Mouse (Mus musculus): ENCODE data around the gene Atg4a. TPM values are rescaled to one million over a fixed set of nuclear protein-coding genes. Genes with fewer than 3 reads are reported as not detected.

Gene Atg4a
- total RNA-seq, 1 experiment, result 6.5 TPM

GRCm38 (mm10) chrX:141158160-141158559 lies 201.5 kb downstream of the Atg4a start:
- DNase-seq (ENCODE audit: low read depth, low spot score), result peak; percentile 8

GRCm38 (mm10) chrX:141160371-141160770 lies 203.7 kb downstream of the Atg4a start:
- DNase-seq (ENCODE audit: low read depth, low spot score), result no peak
- Histone ChIP-seq H3K9me3 (ENCODE audit: control insufficient read depth, insufficient read depth, low read depth, low read length) (no peaks in the 10 kb centered on the region), H3K36me3 (ENCODE audit: control insufficient read depth, insufficient read depth, low read length, poor library complexity, severe bottlenecking) (no peaks in the 10 kb centered on the region), H3K4me1 (ENCODE audit: control insufficient read depth in 2 of 2, insufficient read depth in 2 of 2, low read length in 2 of 2, poor library complexity in 1 of 2) (no peaks in the 10 kb centered on the region), H3K4me3 (ENCODE audit: insufficient read depth in 1 of 2, low read depth in 1 of 2, low read length in 2 of 2, poor library complexity in 1 of 2, severe bottlenecking in 1 of 2) (no peak overlapping the region), H3K27ac (ENCODE audit: insufficient read depth, low read depth, low read length, poor library complexity, severe bottlenecking) (no peak overlapping the region), H3K9ac (ENCODE audit: insufficient read depth, low read depth, low read length, poor library complexity, severe bottlenecking) (no peak overlapping the region)
- no peak for TF ChIP-seq ZNF384 (IDR thresholded peaks at IDR 0.05; ENCODE audit: low read depth, low read length)
- TF ChIP-seq ZC3H11A (IDR thresholded peaks at IDR 0.05; ENCODE audit: borderline replicate concordance, low read depth, low read length), result no peak
- no peak for TF ChIP-seq HCFC1 (IDR thresholded peaks at IDR 0.05; ENCODE audit: borderline replicate concordance, insufficient read depth, low read length)
- no peak for TF ChIP-seq MAFK (IDR thresholded peaks at IDR 0.05; ENCODE audit: insufficient read depth, low read depth, low read length)
- in situ Hi-C loops (cut with MboI; ENCODE audit: low sequenced_read_pairs in 2 of 2, unreplicated experiment in 2 of 2), result no loop called here

More at GRCm38 (mm10) chrX:141158160-141158559, 201.5 kb downstream of the Atg4a start:
- TF ChIP-seq MAFK (IDR thresholded peaks at IDR 0.05; ENCODE audit: insufficient read depth, low read depth, low read length) (no peak), ZC3H11A (IDR thresholded peaks at IDR 0.05; ENCODE audit: borderline replicate concordance, low read depth, low read length) (no peak), ZNF384 (IDR thresholded peaks at IDR 0.05; ENCODE audit: low read depth, low read length) (no peak), CHD2 (IDR thresholded peaks at IDR 0.05; ENCODE audit: low read depth, low read length) (no peak), HCFC1 (IDR thresholded peaks at IDR 0.05; ENCODE audit: borderline replicate concordance, insufficient read depth, low read length) (no peak)
- no peak overlapping the region for H3K9ac ChIP-seq (ENCODE audit: insufficient read depth, low read depth, low read length, poor library complexity, severe bottlenecking)
- no peaks in the 10 kb centered on the region for H3K36me3 ChIP-seq (ENCODE audit: control insufficient read depth, insufficient read depth, low read length, poor library complexity, severe bottlenecking)
- H3K4me3 ChIP-seq (ENCODE audit: insufficient read depth in 1 of 2, low read depth in 1 of 2, low read length in 2 of 2, poor library complexity in 1 of 2, severe bottlenecking in 1 of 2), result no peak overlapping the region
- in situ Hi-C loops (cut with MboI; ENCODE audit: low sequenced_read_pairs in 2 of 2, unreplicated experiment in 2 of 2), result no loop called here
- H3K9me3 ChIP-seq (ENCODE audit: control insufficient read depth, insufficient read depth, low read depth, low read length), result no peaks in the 10 kb centered on the region
- H3K27ac ChIP-seq (ENCODE audit: insufficient read depth, low read depth, low read length, poor library complexity, severe bottlenecking), result no peak overlapping the region
- no peaks in the 10 kb centered on the region for H3K4me1 ChIP-seq (ENCODE audit: control insufficient read depth in 2 of 2, insufficient read depth in 2 of 2, low read length in 2 of 2, poor library complexity in 1 of 2)

GRCm38 (mm10) chrX:141165067-141165466 lies 208.4 kb downstream of the Atg4a start:
- Histone ChIP-seq H3K4me3 (ENCODE audit: insufficient read depth in 1 of 2, low read depth in 1 of 2, low read length in 2 of 2, poor library complexity in 1 of 2, severe bottlenecking in 1 of 2) (no peak overlapping the region), H3K4me1 (ENCODE audit: control insufficient read depth in 2 of 2, insufficient read depth in 2 of 2, low read length in 2 of 2, poor library complexity in 1 of 2) (no peaks in the 10 kb centered on the region), H3K9me3 (ENCODE audit: control insufficient read depth, insufficient read depth, low read depth, low read length) (no peaks in the 10 kb centered on the region), H3K9ac (ENCODE audit: insufficient read depth, low read depth, low read length, poor library complexity, severe bottlenecking) (no peak overlapping the region), H3K27ac (ENCODE audit: insufficient read depth, low read depth, low read length, poor library complexity, severe bottlenecking) (no peak overlapping the region), H3K36me3 (ENCODE audit: control insufficient read depth, insufficient read depth, low read length, poor library complexity, severe bottlenecking) (no peaks in the 10 kb centered on the region)
- in situ Hi-C loops (cut with MboI; ENCODE audit: low sequenced_read_pairs in 2 of 2, unreplicated experiment in 2 of 2), result no loop called here
- TF ChIP-seq ZC3H11A (IDR thresholded peaks at IDR 0.05; ENCODE audit: borderline replicate concordance, low read depth, low read length) (no peak), HCFC1 (IDR thresholded peaks at IDR 0.05; ENCODE audit: borderline replicate concordance, insufficient read depth, low read length) (no peak), CHD2 (IDR thresholded peaks at IDR 0.05; ENCODE audit: low read depth, low read length) (no peak), ZNF384 (IDR thresholded peaks at IDR 0.05; ENCODE audit: low read depth, low read length) (no peak), MAFK (IDR thresholded peaks at IDR 0.05; ENCODE audit: insufficient read depth, low read depth, low read length) (no peak)
- no peak for DNase-seq (ENCODE audit: low read depth, low spot score)

GRCm38 (mm10) chrX:141175353-141175752 lies 218.6 kb downstream of the Atg4a start:
- Histone ChIP-seq H3K4me3 (ENCODE audit: insufficient read depth in 1 of 2, low read depth in 1 of 2, low read length in 2 of 2, poor library complexity in 1 of 2, severe bottlenecking in 1 of 2) (no peak overlapping the region), H3K9ac (ENCODE audit: insufficient read depth, low read depth, low read length, poor library complexity, severe bottlenecking) (no peak overlapping the region), H3K36me3 (ENCODE audit: control insufficient read depth, insufficient read depth, low read length, poor library complexity, severe bottlenecking) (no peaks in the 10 kb centered on the region), H3K9me3 (ENCODE audit: control insufficient read depth, insufficient read depth, low read depth, low read length) (no peaks in the 10 kb centered on the region), H3K4me1 (ENCODE audit: control insufficient read depth in 2 of 2, insufficient read depth in 2 of 2, low read length in 2 of 2, poor library complexity in 1 of 2) (no peaks in the 10 kb centered on the region), H3K27ac (ENCODE audit: insufficient read depth, low read depth, low read length, poor library complexity, severe bottlenecking) (no peak overlapping the region)
- peak; percentile 27 for DNase-seq (ENCODE audit: low read depth, low spot score)
- no peak for TF ChIP-seq HCFC1 (IDR thresholded peaks at IDR 0.05; ENCODE audit: borderline replicate concordance, insufficient read depth, low read length)
- no peak for TF ChIP-seq ZNF384 (IDR thresholded peaks at IDR 0.05; ENCODE audit: low read depth, low read length)
- no peak for TF ChIP-seq MAFK (IDR thresholded peaks at IDR 0.05; ENCODE audit: insufficient read depth, low read depth, low read length)
- TF ChIP-seq ZC3H11A (IDR thresholded peaks at IDR 0.05; ENCODE audit: borderline replicate concordance, low read depth, low read length), result no peak
- no peak for TF ChIP-seq CHD2 (IDR thresholded peaks at IDR 0.05; ENCODE audit: low read depth, low read length)
- in situ Hi-C loops (cut with MboI; ENCODE audit: low sequenced_read_pairs in 2 of 2, unreplicated experiment in 2 of 2), result no loop called here

- no peak for DNase-seq (ENCODE audit: low read depth, low spot score)
- Histone ChIP-seq H3K27ac (ENCODE audit: insufficient read depth, low read depth, low read length, poor library complexity, severe bottlenecking) (no peak overlapping the region), H3K4me1 (ENCODE audit: control insufficient read depth in 2 of 2, insufficient read depth in 2 of 2, low read length in 2 of 2, poor library complexity in 1 of 2) (no peaks in the 10 kb centered on the region), H3K9me3 (ENCODE audit: control insufficient read depth, insufficient read depth, low read depth, low read length) (no peaks in the 10 kb centered on the region), H3K4me3 (ENCODE audit: insufficient read depth in 1 of 2, low read depth in 1 of 2, low read length in 2 of 2, poor library complexity in 1 of 2, severe bottlenecking in 1 of 2) (no peak overlapping the region), H3K9ac (ENCODE audit: insufficient read depth, low read depth, low read length, poor library complexity, severe bottlenecking) (no peak overlapping the region), H3K36me3 (ENCODE audit: control insufficient read depth, insufficient read depth, low read length, poor library complexity, severe bottlenecking) (no peaks in the 10 kb centered on the region)
- in situ Hi-C loops (cut with MboI; ENCODE audit: low sequenced_read_pairs in 2 of 2, unreplicated experiment in 2 of 2), result no loop called here
- no peak for TF ChIP-seq ZC3H11A (IDR thresholded peaks at IDR 0.05; ENCODE audit: borderline replicate concordance, low read depth, low read length)
- TF ChIP-seq ZNF384 (IDR thresholded peaks at IDR 0.05; ENCODE audit: low read depth, low read length), result no peak
- no peak for TF ChIP-seq CHD2 (IDR thresholded peaks at IDR 0.05; ENCODE audit: low read depth, low read length)
- no peak for TF ChIP-seq MAFK (IDR thresholded peaks at IDR 0.05; ENCODE audit: insufficient read depth, low read depth, low read length)
- no peak for TF ChIP-seq HCFC1 (IDR thresholded peaks at IDR 0.05; ENCODE audit: borderline replicate concordance, insufficient read depth, low read length)
These were observed 238.3 kb downstream of the Atg4a start for GRCm38 (mm10) chrX:141195036-141195435.
